Mouse (Mus musculus) forebrain, embryonic 10.5 days (tissue): ENCODE measurements around the gene Hmgcll1. TPM values are rescaled to one million over a fixed set of nuclear protein-coding genes. Genes with fewer than 3 reads are reported as not detected.

Source experiments
- DNase-seq: peaks from one replicate; pipeline ENCODE4 v3.0.0-alpha.2; 2017; ENCODE audit warnings: low spot score; ENCODE audit errors: extremely low spot score
- H3K27ac ChIP-seq: fragments of 300-500 bp; sonication (generic); 2 replicates; pipeline ENCODE4 v1.5.1; 2016; ENCODE audit warnings: mild to moderate bottlenecking
- H3K27me3 ChIP-seq: fragments of 300-500 bp; sonication (generic); 2 replicates; pipeline ENCODE4 v1.6.1; 2016; ENCODE audit warnings: mild to moderate bottlenecking; ENCODE audit not compliant: poor library complexity, severe bottlenecking
- H3K36me3 ChIP-seq: fragments of 300-500 bp; sonication (generic); replicated peaks from 2 replicates; pipeline ENCODE4 v1.6.1; 2016; ENCODE audit warnings: mild to moderate bottlenecking, moderate library complexity
- H3K4me1 ChIP-seq: fragments of 300-500 bp; sonication (generic); 2 replicates; pipeline ENCODE4 v1.6.1; 2016
- H3K4me3 ChIP-seq: fragments of 300-500 bp; sonication (generic); 2 replicates; pipeline ENCODE4 v1.5.1; 2016; ENCODE audit warnings: mild to moderate bottlenecking, moderate library complexity
- H3K9me3 ChIP-seq: fragments of 300-500 bp; sonication (generic); 2 replicates; pipeline ENCODE4 v1.6.1; 2016; ENCODE audit warnings: mild to moderate bottlenecking, moderate library complexity
- WGBS: fragments of 180-500 bp; shearing (Covaris S2); methylation state at CpG from one replicate; pipeline ENCODE4 v1.1.7; 2016; 5-methylcytosine and 5-hydroxymethylcytosine counted together
- polyA plus RNA-seq: library from polyadenylated mRNA; unstranded; fragments of >200 nt; fragmentation: Nextera tagmentation; extraction: Ambion mirVana; gene quantifications from 2 replicates; pipeline ENCODE4 v1.2.1, GENCODE M21; 2016

Gene Hmgcll1
- polyA plus RNA-seq, 1 experiment from 2014 or later: 5.2 TPM

DNA sequence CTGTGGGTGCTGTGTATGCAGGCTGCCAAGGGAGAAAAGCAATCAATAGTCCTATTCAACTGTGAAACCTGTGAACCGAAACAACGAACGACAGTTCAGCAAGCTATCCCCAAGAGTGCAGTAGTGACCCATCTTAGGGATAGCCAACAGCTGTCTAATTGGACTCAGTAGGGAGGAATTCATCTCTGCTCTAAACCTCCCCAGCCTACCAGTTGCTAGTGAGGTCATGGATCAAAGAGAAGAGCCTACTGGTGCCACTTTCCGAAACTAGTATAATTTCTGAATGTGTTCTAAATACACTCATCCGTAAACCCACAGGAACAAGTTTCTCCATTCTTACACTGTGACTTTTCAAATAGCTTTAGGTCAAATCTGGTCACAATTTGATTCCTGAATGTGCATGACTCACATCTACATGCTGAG is 8.9 kb downstream of the Hmgcll1 start:
- 46% methylated on average over 5 of the region's 5 CpGs for WGBS
- Histone ChIP-seq H3K27me3 (no peaks in the 10 kb centered on the region), H3K4me3 (no peak overlapping the region), H3K4me1 (peaks cover 19% of the 10 kb centered on the region), H3K9me3 (no peaks in the 10 kb centered on the region), H3K27ac (no peak overlapping the region), H3K36me3 (no peaks in the 10 kb centered on the region)
- no peak for DNase-seq

DNA sequence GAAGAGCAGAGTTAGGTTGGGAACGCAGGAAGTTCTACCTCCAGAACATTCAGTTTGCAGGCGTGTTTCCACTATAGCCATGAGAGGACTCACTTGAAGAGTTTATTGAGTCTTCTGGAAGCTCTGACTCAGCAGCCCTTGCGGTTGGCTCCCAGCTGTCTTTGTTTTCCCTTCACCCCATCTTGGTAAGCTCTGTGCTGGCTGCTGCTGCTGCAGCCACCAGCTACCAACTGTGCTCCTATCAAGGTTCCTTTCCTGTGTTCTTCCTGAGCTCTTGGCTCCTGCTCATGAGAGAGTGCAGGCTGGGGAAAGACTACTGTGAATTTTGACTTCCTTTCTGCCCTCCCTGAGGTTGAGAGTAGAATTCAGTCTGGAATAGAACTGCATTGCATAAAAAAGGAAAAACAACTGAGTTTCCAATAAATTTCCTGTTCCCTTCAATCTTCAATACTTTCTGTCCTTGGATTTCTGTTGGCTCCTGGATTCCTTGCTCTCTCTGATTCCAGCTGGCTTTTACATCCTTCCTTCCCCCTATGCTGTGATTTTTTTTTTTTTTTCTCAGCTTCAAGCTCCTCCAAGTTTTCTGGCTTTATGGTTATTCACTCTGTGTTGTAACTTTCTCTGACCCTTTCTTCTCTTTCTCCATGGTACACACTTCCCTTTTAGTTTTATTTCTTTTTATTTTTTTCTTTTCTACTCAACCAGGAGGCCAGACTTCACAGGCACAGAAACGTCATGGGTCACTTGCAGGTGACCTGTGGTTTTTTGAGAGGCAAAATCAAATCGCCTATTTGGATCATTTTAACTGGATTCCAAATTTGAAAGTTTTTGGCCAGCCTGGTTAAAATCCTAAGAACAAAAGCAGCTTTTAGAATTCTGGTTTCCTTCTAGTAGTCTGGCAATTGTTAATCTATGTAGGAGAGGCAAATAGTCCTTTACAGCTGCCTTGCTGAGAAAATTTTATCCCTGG is 9.9 kb downstream of the Hmgcll1 start:
- H3K4me3 ChIP-seq: no peak overlapping the region
- no peaks in the 10 kb centered on the region for H3K36me3 ChIP-seq
- H3K27ac ChIP-seq: no peak overlapping the region; the same call in 1 of the 2 replicates
- WGBS: 46% methylated on average over 5 of the region's 5 CpGs
- H3K9me3 ChIP-seq: no peaks in the 10 kb centered on the region
- H3K27me3 ChIP-seq: no peaks in the 10 kb centered on the region
- H3K4me1 ChIP-seq: peaks cover 19% of the 10 kb centered on the region
- no peak for DNase-seq

DNA sequence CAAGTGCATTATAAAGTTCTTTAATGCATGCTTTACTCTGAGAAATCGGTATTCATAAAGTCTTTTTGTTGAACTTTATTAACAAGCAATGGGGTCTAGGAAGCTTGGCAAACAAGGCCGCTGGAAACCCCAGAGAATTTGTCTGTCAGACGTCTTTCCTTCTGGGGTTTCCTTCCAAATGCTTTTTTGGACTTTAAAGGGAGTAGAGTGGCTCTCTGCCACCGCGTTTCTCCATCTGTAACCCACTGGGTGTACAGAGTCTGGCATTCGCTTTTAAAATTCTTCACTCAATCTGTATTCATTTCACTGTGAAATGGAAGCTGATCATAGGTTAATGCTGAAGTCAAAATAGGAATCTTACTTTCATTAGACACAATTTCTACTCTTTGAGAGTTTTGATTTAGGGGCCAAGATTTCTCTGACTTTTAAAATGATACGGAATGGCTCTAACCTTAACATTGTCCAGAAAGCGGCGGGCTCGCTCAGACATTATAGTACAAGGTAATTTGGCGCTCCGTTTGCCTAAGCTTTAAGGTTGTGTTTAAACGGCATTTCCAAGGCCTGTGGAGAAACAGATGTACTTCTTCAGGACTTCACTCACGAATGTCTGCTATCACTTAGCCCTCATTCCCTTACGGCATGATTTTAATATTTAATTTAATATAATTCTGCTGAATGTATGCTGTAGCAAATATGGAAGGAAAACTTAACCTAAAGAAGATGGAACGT is 15.0 kb downstream of the Hmgcll1 start:
- 91% methylated on average over 16 of the region's 16 CpGs for WGBS
- DNase-seq: no peak
- H3K4me1 ChIP-seq: peaks cover 6% of the 10 kb centered on the region; the same call in 1 of the 2 replicates
- H3K9me3 ChIP-seq: no peaks in the 10 kb centered on the region
- no peaks in the 10 kb centered on the region for H3K27me3 ChIP-seq
- H3K36me3 ChIP-seq: no peaks in the 10 kb centered on the region
- H3K27ac ChIP-seq: no peak overlapping the region
- no peak overlapping the region for H3K4me3 ChIP-seq

DNA sequence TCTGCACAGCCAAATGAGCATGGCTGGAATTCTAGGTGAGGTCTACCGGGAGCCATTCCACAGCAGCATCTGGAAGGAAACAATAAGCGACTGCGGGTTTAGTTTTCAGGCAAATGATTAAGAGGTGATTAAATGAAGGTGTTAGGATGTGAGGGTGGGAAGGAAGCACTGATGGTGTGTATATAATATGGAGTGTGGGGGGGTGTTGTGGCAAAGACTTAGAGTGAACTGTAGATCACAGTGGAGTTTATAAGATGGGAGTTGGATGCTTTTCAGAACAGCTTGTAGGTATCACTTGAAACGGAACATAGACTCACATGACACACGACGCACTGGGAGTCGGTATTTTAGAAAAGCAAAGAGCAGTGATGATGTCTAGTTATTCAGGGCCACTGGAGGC is 20.4 kb downstream of the Hmgcll1 start:
- Histone ChIP-seq H3K27ac (no peak overlapping the region), H3K4me3 (no peak overlapping the region), H3K27me3 (no peaks in the 10 kb centered on the region), H3K4me1 (peaks cover 24% of the 10 kb centered on the region), H3K9me3 (no peaks in the 10 kb centered on the region), H3K36me3 (no peaks in the 10 kb centered on the region)
- DNase-seq: no peak
- WGBS: 82% methylated on average over 7 of the region's 7 CpGs

DNA sequence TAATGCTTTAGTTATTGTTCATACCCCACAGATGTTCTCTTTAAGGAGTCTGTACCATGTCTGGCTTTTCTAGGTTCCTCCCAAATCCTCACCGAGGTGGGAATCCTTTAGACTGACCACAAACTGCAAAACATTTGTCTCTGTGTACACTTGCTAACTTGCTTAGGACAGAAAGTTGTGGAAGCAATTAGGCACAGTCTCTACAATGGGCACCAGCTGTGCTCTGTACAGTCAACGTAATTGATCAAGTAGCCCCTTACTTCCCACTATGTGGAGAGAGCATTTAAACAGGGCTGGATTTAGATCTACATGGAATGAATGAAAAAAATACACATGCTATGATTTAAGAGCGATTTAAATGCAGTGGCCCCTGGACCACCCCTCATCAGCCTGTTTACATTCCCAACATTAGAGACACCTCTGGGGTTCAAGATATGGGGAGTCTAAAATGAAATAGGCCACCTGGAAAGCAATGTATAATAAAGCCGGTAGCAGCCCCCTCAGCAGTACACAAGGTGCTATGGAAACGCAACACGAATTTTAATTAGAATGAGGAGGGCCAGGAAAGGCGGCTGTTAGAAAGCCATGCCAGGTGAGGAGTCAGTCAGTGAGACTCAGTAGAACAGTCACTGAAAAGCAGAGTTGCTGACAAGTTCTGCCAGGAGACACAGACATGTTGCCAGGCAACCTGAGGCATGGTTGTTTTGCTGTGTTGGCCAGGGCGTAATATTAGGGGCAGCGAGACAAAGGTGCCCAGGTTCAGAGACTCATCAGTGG is 23.9 kb downstream of the Hmgcll1 start:
- no peaks in the 10 kb centered on the region for H3K9me3 ChIP-seq
- H3K27ac ChIP-seq: no peak overlapping the region
- no peaks in the 10 kb centered on the region for H3K36me3 ChIP-seq
- no peak overlapping the region for H3K4me3 ChIP-seq
- H3K27me3 ChIP-seq: no peaks in the 10 kb centered on the region
- peaks cover 28% of the 10 kb centered on the region for H3K4me1 ChIP-seq
- no peak for DNase-seq
- WGBS: 60% methylated on average over 9 of the region's 9 CpGs

DNA sequence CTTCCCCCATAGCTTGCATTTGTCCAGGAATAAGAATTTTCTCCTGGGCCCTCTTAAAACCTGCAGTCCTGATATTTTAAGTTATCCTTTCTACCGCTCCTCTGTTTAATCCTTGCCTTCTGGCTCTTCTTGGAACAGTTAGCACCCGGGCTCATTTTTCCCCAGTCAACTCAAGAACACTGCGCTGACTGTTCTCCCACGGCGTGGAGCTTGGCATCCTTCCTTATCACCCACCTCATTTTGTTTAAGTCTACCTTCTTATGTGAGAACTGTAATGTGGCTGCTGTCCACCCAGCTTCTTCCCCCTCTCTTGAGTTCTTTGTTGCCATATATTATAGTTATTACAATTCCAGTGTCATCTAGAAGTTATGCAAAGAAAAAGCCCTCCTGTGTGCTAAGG is 25.1 kb downstream of the Hmgcll1 start:
- no peak for DNase-seq
- Histone ChIP-seq H3K4me3 (no peak overlapping the region), H3K9me3 (no peaks in the 10 kb centered on the region), H3K4me1 (peaks cover 27% of the 10 kb centered on the region), H3K36me3 (no peaks in the 10 kb centered on the region), H3K27me3 (no peaks in the 10 kb centered on the region), H3K27ac (no peak overlapping the region)
- 89% methylated on average over 5 of the region's 5 CpGs for WGBS

DNA sequence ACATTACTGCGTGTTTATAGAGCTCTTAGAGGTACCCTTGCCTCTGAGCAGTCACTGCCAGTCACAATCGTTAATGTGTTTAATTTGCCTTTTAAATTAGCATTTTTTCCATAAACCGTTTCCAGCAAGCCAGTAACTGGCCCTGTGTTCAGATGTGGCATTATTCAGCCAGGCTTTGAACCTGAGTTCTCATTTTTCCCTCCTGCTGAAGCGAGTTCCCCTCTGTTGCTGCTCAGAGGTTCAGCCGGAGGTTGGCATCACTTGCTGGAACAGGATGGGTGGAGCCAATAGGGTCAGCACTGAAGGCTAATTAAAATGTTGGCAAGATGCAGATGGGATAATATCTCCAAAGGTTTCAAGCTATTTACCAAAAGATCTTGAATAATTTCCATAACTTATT is 28.7 kb downstream of the Hmgcll1 start:
- Histone ChIP-seq H3K4me3 (no peak overlapping the region), H3K27me3 (no peaks in the 10 kb centered on the region), H3K27ac (no peak overlapping the region), H3K4me1 (peaks cover 11% of the 10 kb centered on the region), H3K9me3 (no peaks in the 10 kb centered on the region), H3K36me3 (no peaks in the 10 kb centered on the region)
- 80% methylated on average over 5 of the region's 5 CpGs for WGBS
- no peak for DNase-seq

DNA sequence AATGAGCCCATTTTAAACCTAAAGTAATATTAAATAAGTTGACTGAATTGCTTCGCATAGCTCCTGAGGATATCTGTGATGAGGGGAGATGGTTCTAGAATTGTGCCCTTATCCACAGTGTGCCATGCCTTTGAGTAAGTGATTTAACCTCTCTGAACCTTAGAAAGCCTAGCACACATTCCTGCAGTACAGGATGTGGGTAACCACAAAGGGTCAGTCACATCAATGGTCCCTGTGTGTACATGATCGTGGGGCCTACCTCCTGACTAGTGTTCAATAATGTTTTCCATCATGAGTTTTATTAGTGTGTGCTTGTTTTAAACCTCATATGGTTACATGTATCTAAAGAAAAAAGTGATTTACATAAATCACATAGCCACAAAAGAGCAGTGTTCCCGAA is 46.3 kb downstream of the Hmgcll1 start:
- Histone ChIP-seq H3K9me3 (no peaks in the 10 kb centered on the region), H3K27ac (no peak overlapping the region), H3K4me3 (no peak overlapping the region), H3K4me1 (no peaks in the 10 kb centered on the region), H3K36me3 (no peaks in the 10 kb centered on the region), H3K27me3 (no peaks in the 10 kb centered on the region)
- DNase-seq: no peak
- 82% methylated on average over 3 of the region's 3 CpGs for WGBS

DNA sequence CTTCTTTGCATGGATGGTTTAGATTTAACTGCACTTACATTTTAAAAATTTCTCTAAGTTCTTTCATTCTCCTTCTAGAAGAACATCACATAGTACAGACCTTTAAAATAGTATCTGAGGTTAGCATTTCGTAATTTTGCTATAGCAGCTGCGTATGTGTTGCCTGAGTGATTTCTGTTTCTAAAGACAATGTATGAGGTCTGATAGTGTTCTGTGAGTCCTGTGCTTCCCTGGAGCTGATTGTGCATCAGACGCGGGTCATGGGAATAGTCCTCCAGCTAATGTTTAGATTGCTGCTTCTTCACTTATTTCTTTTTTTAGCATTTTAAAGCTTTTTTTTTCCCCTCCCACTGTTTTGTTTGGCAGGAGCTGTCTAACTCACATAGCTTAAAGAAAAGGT is 46.8 kb downstream of the Hmgcll1 start:
- H3K9me3 ChIP-seq: no peaks in the 10 kb centered on the region
- no peaks in the 10 kb centered on the region for H3K4me1 ChIP-seq
- no peak for DNase-seq
- no peaks in the 10 kb centered on the region for H3K27me3 ChIP-seq
- no peak overlapping the region for H3K27ac ChIP-seq
- WGBS: 84% methylated on average over 4 of the region's 4 CpGs
- no peaks in the 10 kb centered on the region for H3K36me3 ChIP-seq
- no peak overlapping the region for H3K4me3 ChIP-seq

DNA sequence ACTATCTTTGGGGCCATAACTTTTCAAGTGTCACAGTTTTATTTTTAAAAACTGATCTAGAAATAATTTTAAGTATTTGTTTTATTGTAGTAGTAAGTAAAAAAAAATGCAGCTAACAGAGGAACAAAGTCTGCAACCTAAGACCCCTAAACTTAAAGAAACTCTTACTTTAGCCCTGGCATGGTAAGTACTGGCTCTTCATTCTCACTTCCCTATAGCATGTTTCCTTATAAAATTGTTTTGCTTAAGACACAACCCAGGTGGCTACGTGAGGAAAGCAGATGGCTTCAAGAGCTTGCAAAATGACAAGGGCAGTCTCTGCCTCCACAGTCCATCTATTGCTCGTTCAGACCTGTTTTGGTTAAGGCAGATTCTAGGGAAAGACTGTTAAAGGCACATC is 49.5 kb downstream of the Hmgcll1 start:
- DNase-seq: no peak
- Histone ChIP-seq H3K27ac (no peak overlapping the region), H3K27me3 (no peaks in the 10 kb centered on the region), H3K9me3 (no peaks in the 10 kb centered on the region), H3K4me3 (no peak overlapping the region), H3K4me1 (no peaks in the 10 kb centered on the region), H3K36me3 (no peaks in the 10 kb centered on the region)
- WGBS: 77% methylated on average over 2 of the region's 2 CpGs

DNA sequence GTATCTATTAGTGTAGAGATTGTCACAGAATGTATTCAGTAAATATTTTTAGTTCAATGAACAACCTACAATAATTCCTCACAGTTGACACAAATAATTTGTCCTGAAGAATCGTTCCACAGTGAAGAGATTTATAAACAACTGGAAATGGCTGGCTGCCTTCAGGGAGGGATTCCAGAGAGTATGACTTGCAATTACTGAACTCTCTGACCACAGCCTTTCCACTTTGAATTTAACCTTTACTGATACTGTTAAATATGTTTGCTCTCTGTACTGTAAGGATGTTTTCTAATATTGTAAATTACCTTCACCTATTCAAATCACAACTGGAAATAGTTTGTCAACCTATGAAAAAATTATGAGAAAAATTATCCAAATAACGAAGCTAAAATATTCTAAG is 76.9 kb downstream of the Hmgcll1 start:
- DNase-seq: no peak
- 82% methylated on average over 2 of the region's 2 CpGs for WGBS

DNA sequence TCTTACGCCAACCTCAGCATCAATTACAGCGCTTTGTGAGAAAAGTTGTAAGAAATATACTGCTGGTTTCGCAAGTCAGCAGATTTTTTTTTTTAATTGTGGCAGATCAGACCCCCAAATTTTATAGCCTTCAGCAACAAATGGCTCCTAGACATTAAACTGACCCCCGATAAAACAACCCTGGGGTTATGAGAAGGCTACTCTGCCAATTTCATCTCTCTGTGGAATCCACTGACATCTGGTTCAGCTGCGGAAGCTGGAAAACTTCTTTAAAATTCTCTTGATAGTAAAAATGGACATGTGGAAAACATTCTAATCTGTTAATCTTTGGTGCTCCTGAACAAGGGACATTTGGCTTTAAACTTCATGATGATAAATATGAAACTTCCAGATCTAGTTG is 82.6 kb downstream of the Hmgcll1 start:
- WGBS: 95% methylated on average over 5 of the region's 5 CpGs
- Histone ChIP-seq H3K4me3 (no peak overlapping the region), H3K9me3 (no peaks in the 10 kb centered on the region), H3K27me3 (no peaks in the 10 kb centered on the region), H3K27ac (no peak overlapping the region), H3K36me3 (no peaks in the 10 kb centered on the region), H3K4me1 (no peaks in the 10 kb centered on the region)
- DNase-seq: no peak

More for the DNA sequence above, 76.9 kb downstream of the Hmgcll1 start:
- H3K9me3 ChIP-seq: no peaks in the 10 kb centered on the region
- H3K27me3 ChIP-seq: no peaks in the 10 kb centered on the region
- H3K4me3 ChIP-seq: no peak overlapping the region
- H3K36me3 ChIP-seq: no peaks in the 10 kb centered on the region
- no peak overlapping the region for H3K27ac ChIP-seq
- H3K4me1 ChIP-seq: no peaks in the 10 kb centered on the region
